Mouse (Mus musculus): Measurements from ENCODE around the gene Hap1. TPM values are rescaled to one million over a fixed set of nuclear protein-coding genes. Genes with fewer than 3 reads are reported as not detected.

Hap1 gene
- total and polyA plus RNA-seq, 3 experiments, result 6.6 to 34.8 TPM; not detected in 1

DNA sequence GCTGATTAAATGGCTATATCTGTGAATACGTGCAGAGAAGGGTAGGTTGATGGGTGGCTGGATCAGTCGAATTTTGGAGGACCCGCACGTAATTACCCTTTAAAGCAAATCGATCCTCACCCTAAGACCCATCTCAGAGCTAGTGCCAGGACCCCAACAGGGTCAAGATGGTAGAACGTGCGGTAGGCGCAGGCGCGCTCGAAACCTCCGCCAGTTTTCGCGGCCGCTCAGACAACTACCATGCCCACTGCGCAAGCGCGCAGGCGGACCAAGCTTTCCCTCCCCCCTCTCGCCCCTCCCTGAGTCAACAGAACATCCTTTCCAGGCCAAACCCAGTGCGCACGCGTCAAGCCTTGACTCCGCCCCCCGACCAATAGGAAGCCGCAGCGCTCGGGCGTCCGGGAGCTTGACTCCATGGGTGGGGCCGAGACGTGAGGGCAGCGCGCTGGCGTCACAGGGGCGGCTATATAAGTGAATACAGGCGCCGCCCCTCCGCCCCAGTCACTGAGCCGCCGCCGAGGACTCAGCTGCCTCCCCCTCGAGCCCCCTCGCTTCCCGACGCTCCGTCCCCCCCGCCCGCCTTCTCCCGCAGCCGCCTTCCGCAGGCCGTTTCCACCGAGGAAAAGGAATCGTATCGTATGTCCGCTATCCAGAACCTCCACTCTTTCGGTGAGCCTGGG is 36.3 kb downstream of the Hap1 start, which contains the start of gene Eif1 (continued):
- TF ChIP-seq USF2 (IDR thresholded peaks at IDR 0.05; ENCODE audit: borderline replicate concordance in 1 of 2, insufficient read depth in 1 of 2, low read depth in 1 of 2, low read length in 2 of 2), result no peak
- peak; percentile 79 for TF ChIP-seq MAX (IDR thresholded peaks at IDR 0.05; ENCODE audit: low read length)
- peak in 1 of 2 experiments; percentile 66 for TF ChIP-seq POLR2A (IDR thresholded peaks at IDR 0.05; ENCODE audit: control insufficient read depth in 1 of 2, insufficient read depth in 1 of 2, low read depth in 1 of 2, low read length in 2 of 2, poor library complexity in 1 of 2)
- no peak for TF ChIP-seq RCOR1 (IDR thresholded peaks at IDR 0.05; ENCODE audit: low read depth, low read length)
- TF ChIP-seq ELF1 (IDR thresholded peaks at IDR 0.05; ENCODE audit: low read depth, low read length), result peak; percentile 77
- TF ChIP-seq BHLHE40 (IDR thresholded peaks at IDR 0.05; ENCODE audit: borderline replicate concordance, low read depth, low read length), result peak; percentile 40; the same call in 1 of the 2 replicates
- TF ChIP-seq E2F4 (IDR thresholded peaks at IDR 0.05; ENCODE audit: borderline replicate concordance, low read depth, low read length), result peak; percentile 84; the same call in 1 of the 2 replicates
- no peak for TF ChIP-seq MYB (IDR thresholded peaks at IDR 0.05; ENCODE audit: low read depth, low read length)
- TF ChIP-seq KAT2A (conservative IDR thresholded peaks at IDR 0.05; ENCODE audit: low read depth, low read length), result peak; percentile 68; the same call in 1 of the 2 replicates
- TF ChIP-seq MXI1 (IDR thresholded peaks at IDR 0.05; ENCODE audit: low read depth, low read length), result peak; percentile 62
- no peak for TF ChIP-seq TAL1 (IDR thresholded peaks at IDR 0.05; ENCODE audit: low read length)
- no peak for TF ChIP-seq MEF2A (IDR thresholded peaks at IDR 0.05; ENCODE audit: extremely low read depth, insufficient replicate concordance, low read depth, low read length, poor library complexity, severe bottlenecking)

DNA sequence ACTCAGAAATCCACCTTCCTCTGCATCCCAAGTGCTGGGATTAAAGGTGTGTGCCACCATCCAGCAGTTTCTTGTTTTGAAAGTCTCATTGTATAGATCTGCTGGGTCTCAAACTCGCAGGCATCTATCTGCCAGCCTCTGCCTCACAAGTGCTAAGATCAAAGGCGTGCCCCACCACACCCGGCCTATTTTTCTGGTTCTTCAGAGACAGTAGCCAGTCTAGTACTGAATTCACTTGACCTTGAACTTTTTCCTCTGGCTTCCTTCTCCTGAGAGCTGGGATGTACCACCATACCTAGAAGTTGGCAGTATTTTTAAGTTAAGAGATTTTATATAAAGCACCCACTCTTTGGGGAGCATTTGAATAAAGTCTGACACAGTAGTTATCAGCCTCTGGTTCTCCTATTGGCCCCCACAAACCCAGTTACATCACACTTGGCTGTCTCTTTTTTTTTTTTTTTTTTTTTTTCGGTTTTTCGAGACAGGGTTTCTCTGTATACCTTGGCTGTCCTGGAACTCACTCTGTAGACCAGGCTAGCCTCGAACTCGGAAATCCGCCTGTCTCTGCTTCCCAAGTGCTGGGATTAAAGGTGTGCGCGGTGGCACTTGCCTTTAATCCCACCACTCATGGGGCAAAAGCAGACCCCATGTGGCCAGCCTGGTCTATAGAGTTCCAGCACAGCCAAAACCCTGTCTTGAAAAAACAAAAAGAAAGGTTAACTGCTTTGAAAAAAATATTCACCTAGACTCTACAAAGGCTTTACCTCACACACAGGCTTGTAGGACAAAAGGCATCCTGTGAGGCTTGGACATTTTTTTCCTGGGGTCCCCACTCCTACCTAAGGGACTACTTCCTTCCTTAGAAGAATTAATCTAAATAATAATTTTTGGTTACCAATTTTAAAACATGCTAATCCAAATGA is 37.1 kb downstream of the Hap1 start:
- peak; percentile 86 for DNase-seq (ENCODE audit: low read depth, low spot score)
- Histone ChIP-seq H3K27ac (ENCODE audit: control insufficient read depth, low read depth, low read length) (peak overlapping the region; percentile 95), H3K27me3 (ENCODE audit: control insufficient read depth in 1 of 2, insufficient read depth in 2 of 2, low read length in 2 of 2) (no peaks in the 10 kb centered on the region), H3K4me3 (ENCODE audit: control insufficient read depth in 1 of 2, insufficient read depth in 1 of 2, low read depth in 2 of 2, low read length in 2 of 2) (peak overlapping the region; percentile 62 to 69), H3K79me2 (ENCODE audit: control insufficient read depth, insufficient read depth, low read length, poor library complexity) (peaks cover 18% of the 10 kb centered on the region), H3K9ac (ENCODE audit: control insufficient read depth, low read depth, low read length, poor library complexity, severe bottlenecking) (peak overlapping the region; percentile 85), H3K4me1 (ENCODE audit: control insufficient read depth in 1 of 2, insufficient read depth in 2 of 2, low read length in 2 of 2) (peaks cover 10 to 23% of the 10 kb centered on the region in 2 experiments; a peak in 3 of 4 replicates), H3K9me3 (replicated peaks; ENCODE audit: insufficient read depth, low read length) (no peaks in the 10 kb centered on the region), H3K36me3 (ENCODE audit: control insufficient read depth in 1 of 2, insufficient read depth in 2 of 2, low read length in 2 of 2) (peaks cover 10 to 27% of the 10 kb centered on the region in 2 experiments)
- TF ChIP-seq ZNF384 (IDR thresholded peaks at IDR 0.05; ENCODE audit: low read depth, low read length) (peak; percentile 98), ZMIZ1 (IDR thresholded peaks at IDR 0.05; ENCODE audit: low read depth, low read length) (peak; percentile 52; the same call in 1 of the 2 replicates), SIN3A (IDR thresholded peaks at IDR 0.05; ENCODE audit: low read length) (no peak), MYC (IDR thresholded peaks at IDR 0.05; ENCODE audit: low read depth, low read length) (peak; percentile 58; the same call in 1 of the 2 replicates), SMC3 (IDR thresholded peaks at IDR 0.05; ENCODE audit: low read depth, low read length) (no peak), TBP (IDR thresholded peaks at IDR 0.05; ENCODE audit: low read depth, low read length) (peak; percentile 58), ETS1 (IDR thresholded peaks at IDR 0.05; ENCODE audit: low read depth, low read length) (peak; percentile 77), CHD1 (IDR thresholded peaks at IDR 0.05; ENCODE audit: low read depth, low read length) (peak; percentile 90; the same call in 1 of the 2 replicates), BHLHE40 (IDR thresholded peaks at IDR 0.05; ENCODE audit: borderline replicate concordance, low read depth, low read length) (no peak), MAFK (IDR thresholded peaks at IDR 0.05; ENCODE audit: borderline replicate concordance, low read depth, low read length) (no peak), GABPA (IDR thresholded peaks at IDR 0.05; ENCODE audit: low read depth, low read length) (no peak), POLR2A (IDR thresholded peaks at IDR 0.05; ENCODE audit: control insufficient read depth in 1 of 2, insufficient read depth in 1 of 2, low read depth in 1 of 2, low read length in 2 of 2, poor library complexity in 1 of 2) (peak; percentile 4 to 21; a peak in 1 of 4 replicates), EP300 (IDR thresholded peaks at IDR 0.05; ENCODE audit: low read depth in 1 of 2, low read length in 2 of 2) (no peak; a peak in 1 of 4 replicates), ZC3H11A (IDR thresholded peaks at IDR 0.05; ENCODE audit: low read depth, low read length) (no peak), USF1 (IDR thresholded peaks at IDR 0.05; ENCODE audit: low read depth, low read length) (no peak), HCFC1 (IDR thresholded peaks at IDR 0.05; ENCODE audit: low read depth, low read length) (peak; percentile 44; the same call in 1 of the 2 replicates), NELFE (IDR thresholded peaks at IDR 0.05; ENCODE audit: low read depth, low read length) (peak; percentile 31), MXI1 (IDR thresholded peaks at IDR 0.05; ENCODE audit: low read depth, low read length) (peak; percentile 60; the same call in 1 of the 2 replicates), JUND (IDR thresholded peaks at IDR 0.05; ENCODE audit: low read depth, low read length) (no peak), MAX (IDR thresholded peaks at IDR 0.05; ENCODE audit: low read length) (peak; percentile 20; the same call in 1 of the 2 replicates), POLR2AphosphoS2 (IDR thresholded peaks at IDR 0.05; ENCODE audit: low read length) (no peak), TCF12 (IDR thresholded peaks at IDR 0.05; ENCODE audit: low read depth, low read length) (peak; percentile 23; the same call in 1 of the 2 replicates)
